28 mouse cellular contexts compared by ENCODE assay signal in genomic region chr2:150578603-150579002, GRCm38 (mm10). TPM values are rescaled to one million over a fixed set of nuclear protein-coding genes. Genes with fewer than 3 reads are reported as not detected.
DNase-seq lines count a peak whose midpoint lies in the region; ATAC-seq and TF ChIP-seq lines count a peak whose summit lies in the region.
"Had no signal": no experiment of that assay in that cellular context is flagged by ENCODE, and none has a peak within 500 bp of the region (broad histone marks: within the 10 kb centered on the region; RNA-seq: fewer than 3 reads in every experiment).

No protein-coding gene starts in this region.

- no peaks in the 10 kb centered on the region for H3K4me1 ChIP-seq in lung, postnatal 0 days (ENCODE audit: insufficient read depth, low read depth, low read length)
- H3K4me1 ChIP-seq: embryonic facial prominence, embryonic 13.5 days; hindbrain, embryonic 12.5 days; stomach, embryonic 15.5 days had no signal

- no peaks in the 10 kb centered on the region for H3K9me3 ChIP-seq in lung, postnatal 0 days (ENCODE audit: low read length)
- H3K9me3 ChIP-seq: embryonic facial prominence, embryonic 13.5 days; hindbrain, embryonic 12.5 days; stomach, embryonic 15.5 days had no signal

- no peaks in the 10 kb centered on the region for H3K36me3 ChIP-seq in lung, postnatal 0 days (ENCODE audit: insufficient read depth, low read length)

- TF ChIP-seq EP300 in lung, postnatal 0 days (IDR thresholded peaks at IDR 0.05), result no peak

- H3K4me3 ChIP-seq in lung, postnatal 0 days (ENCODE audit: low read depth, low read length), result no peak overlapping the region
- H3K4me3 ChIP-seq: embryonic facial prominence, embryonic 13.5 days; heart, adult 2 months; hindbrain, embryonic 12.5 days; stomach, embryonic 15.5 days had no signal

- no peak for TF ChIP-seq CTCF in lung, postnatal 0 days (IDR thresholded peaks at IDR 0.05)

- H3K27ac ChIP-seq in lung, postnatal 0 days (ENCODE audit: low read length), result no peak overlapping the region
- H3K27ac ChIP-seq: embryonic facial prominence, embryonic 13.5 days; heart, adult 2 months; hindbrain, embryonic 12.5 days; stomach, embryonic 15.5 days had no signal

- H3K9ac ChIP-seq in lung, postnatal 0 days (replicated peaks; ENCODE audit: low read depth), result no peak overlapping the region
- H3K9ac ChIP-seq: embryonic facial prominence, embryonic 13.5 days; hindbrain, embryonic 12.5 days; stomach, embryonic 15.5 days had no signal

- DNase-seq in lung, postnatal 25 days (ENCODE audit: low spot score), result peak; percentile 5
- DNase-seq in lung, postnatal 0 days (ENCODE audit: low spot score), result no peak
- DNase-seq in T-cell, adult 2 months (ENCODE audit: low spot score), result peak; percentile 79
- peak; percentile 13 to 45 for DNase-seq in thymus, adult 18-20 months
- peak; percentile 53 for DNase-seq in thymus, postnatal 4 days
- DNase-seq in left cerebral cortex, postnatal 36 days (ENCODE audit: low spot score in 2 of 2), result no peak
- no peak for DNase-seq in gastrocnemius, postnatal 25 days
- DNase-seq: adrenal gland, postnatal 14 days; B cell, adult 2 months; cerebellum, adult 9-11 months; gastrocnemius, postnatal 10 days; heart, adult 2 months; heart, postnatal 10 days; kidney, adult 8-10 months; liver; lung, adult 18-20 months; lung, postnatal 36 days; right cerebral cortex, adult 18-20 months had no signal

- no peak for ATAC-seq in lung, postnatal 0 days
- ATAC-seq: forebrain, embryonic 14.5 days; midbrain, embryonic 16.5 days; Patski had no signal

- intact Hi-C loops in left cerebral cortex, postnatal 36 days (cut with DNase I), result no loop called here

- no peaks in the 10 kb centered on the region for H3K27me3 ChIP-seq in lung, postnatal 0 days (replicated peaks; ENCODE audit: insufficient read depth, low read length)
- H3K27me3 ChIP-seq: embryonic facial prominence, embryonic 13.5 days; hindbrain, embryonic 12.5 days; Patski; stomach, embryonic 15.5 days had no signal

- H3K4me2 ChIP-seq in lung, postnatal 0 days (replicated peaks; ENCODE audit: low read depth, low read length), result no peak overlapping the region
- H3K4me2 ChIP-seq: embryonic facial prominence, embryonic 13.5 days; hindbrain, embryonic 12.5 days; stomach, embryonic 15.5 days had no signal

- 85% methylated on average over 5 of the region's 5 CpGs for WGBS in lung, postnatal 0 days

RNA-seq across cellular contexts. Expression of gene Cst7, which starts 8.4 kb away (rescaled TPM):
- polyA plus RNA-seq in lung, postnatal 0 days (2015; fragmentation: Nextera tagmentation; extraction: Ambion mirVana), result 0.32 and 0.46 TPM in 2 replicates
- not detected for total RNA-seq in left cerebral cortex, postnatal 36 days (2021)
- not detected for total RNA-seq in gastrocnemius, postnatal 25 days (2021)
- total RNA-seq: adrenal gland, postnatal 14 days; ES-E14; gastrocnemius, postnatal 10 days; heart, adult 2 months; heart, postnatal 10 days; layer of hippocampus, postnatal 14 days; left cerebral cortex, postnatal 14 days had no signal
- polyA plus RNA-seq: brain, embryonic 14.5 days; forebrain, embryonic 14.5 days; Patski had no signal

RNA-seq across cellular contexts. Expression of gene Apmap, which starts 29.8 kb away (rescaled TPM):
- 44.1 and 50.7 TPM in 2 replicates for polyA plus RNA-seq in lung, postnatal 0 days (2015; fragmentation: Nextera tagmentation; extraction: Ambion mirVana)
- 10 to 100 TPM; 46.2 to 62.4 TPM for total RNA-seq in left cerebral cortex, postnatal 36 days (2021)
- total RNA-seq in gastrocnemius, postnatal 25 days (2021), result 10 to 100 TPM; 17.9 to 22.3 TPM

Comparison
In these comparisons a context has a peak if more than half of its experiments do, and no peak if none do; other contexts are left out.
1. DNase-seq: peak in lung, postnatal 25 days (single experiment), T-cell, adult 2 months (single experiment), thymus, adult 18-20 months (2 of 2) and thymus, postnatal 4 days (single experiment); none in lung, postnatal 0 days (single experiment), left cerebral cortex, postnatal 36 days (0 of 2) and gastrocnemius, postnatal 25 days (single experiment).